Mouse (Mus musculus) heart, postnatal 0 days (tissue): ENCODE measurements around the gene Sept9. TPM values are rescaled to one million over a fixed set of nuclear protein-coding genes. Genes with fewer than 3 reads are reported as not detected.

Experiments used
- ATAC-seq: fragments of 200-750 bp; cut with Nextera tagmentation; 2 replicates; pipeline ENCODE4 v1.8.0; 2017; ENCODE audit warnings: low read depth, moderate number of reproducible peaks, moderate library complexity; ENCODE audit not compliant: insufficient read depth
- DNase-seq: peaks from one replicate; pipeline ENCODE4 v3.0.0-alpha.2; 2016; ENCODE audit warnings: low spot score
- H3K27ac ChIP-seq: fragments of 300-500 bp; sonication (generic); 2 replicates; pipeline ENCODE4 v1.5.1; 2014; ENCODE audit warnings: low read depth, mild to moderate bottlenecking
- H3K27me3 ChIP-seq: fragments of 300-500 bp; sonication (generic); 2 replicates; pipeline ENCODE4 v1.6.1; 2014; ENCODE audit warnings: low read length, mixed read lengths; ENCODE audit not compliant: control insufficient read depth, insufficient read depth
- H3K36me3 ChIP-seq: fragments of 300-500 bp; sonication (generic); replicated peaks from 2 replicates; pipeline ENCODE4 v1.6.1; 2014; ENCODE audit warnings: low read length, mixed read lengths; ENCODE audit not compliant: control insufficient read depth, insufficient read depth
- H3K4me1 ChIP-seq: fragments of 300-500 bp; sonication (generic); 2 replicates; pipeline ENCODE4 v1.6.1; 2014; ENCODE audit warnings: antibody characterized with exemption; ENCODE audit not compliant: control insufficient read depth, insufficient read depth
- H3K4me2 ChIP-seq: fragments of 300-500 bp; sonication (generic); 2 replicates; pipeline ENCODE4 v1.6.1; 2014; ENCODE audit warnings: low read depth, mild to moderate bottlenecking, low read length, moderate library complexity
- H3K4me3 ChIP-seq: fragments of 300-500 bp; sonication (generic); 2 replicates; pipeline ENCODE4 v1.5.1; 2014; ENCODE audit warnings: low read depth, low read length
- H3K9ac ChIP-seq: fragments of 300-500 bp; sonication (generic); replicated peaks from 2 replicates; pipeline ENCODE4 v1.6.1; 2014; ENCODE audit warnings: low read depth, low read length, mixed read lengths
- H3K9me3 ChIP-seq: fragments of 300-500 bp; sonication (generic); replicated peaks from 2 replicates; pipeline ENCODE4 v1.6.1; 2016; ENCODE audit warnings: low read length; ENCODE audit not compliant: control insufficient read depth
- CTCF ChIP-seq: IDR thresholded peaks from 2 replicates; pipeline ENCODE4 v1.5.1; 2016; ENCODE audit warnings: antibody characterized with exemption, control low read depth, low read depth
- EP300 ChIP-seq: IDR thresholded peaks from 2 replicates; pipeline ENCODE4 v1.6.1; 2016; ENCODE audit warnings: antibody characterized with exemption, low read depth
- WGBS: fragments of 180-500 bp; shearing (Covaris S2); extraction: QIAGEN DNeasy Blood & Tissue Kit; methylation state at CpG from one replicate; pipeline ENCODE4 v1.1.7; 2014; 5-methylcytosine and 5-hydroxymethylcytosine counted together
- polyA plus RNA-seq: library from polyadenylated mRNA; unstranded; fragments of >200 nt; fragmentation: Nextera tagmentation; extraction: Ambion mirVana; gene quantifications from 2 replicates; pipeline ENCODE4 v1.2.1, GENCODE M21; 2015
- total RNA-seq: library from RNA; depleted of rRNA; stranded (reverse); fragments of >200 nt; gene quantifications from 2 replicates; pipeline ENCODE4 v1.2.3, GENCODE M21; 2014; ENCODE audit warnings: low replicate concordance

Sept9 gene
- total and polyA plus RNA-seq, 2 experiments from 2014 or later, result 31.6 to 64.2 TPM

DNA sequence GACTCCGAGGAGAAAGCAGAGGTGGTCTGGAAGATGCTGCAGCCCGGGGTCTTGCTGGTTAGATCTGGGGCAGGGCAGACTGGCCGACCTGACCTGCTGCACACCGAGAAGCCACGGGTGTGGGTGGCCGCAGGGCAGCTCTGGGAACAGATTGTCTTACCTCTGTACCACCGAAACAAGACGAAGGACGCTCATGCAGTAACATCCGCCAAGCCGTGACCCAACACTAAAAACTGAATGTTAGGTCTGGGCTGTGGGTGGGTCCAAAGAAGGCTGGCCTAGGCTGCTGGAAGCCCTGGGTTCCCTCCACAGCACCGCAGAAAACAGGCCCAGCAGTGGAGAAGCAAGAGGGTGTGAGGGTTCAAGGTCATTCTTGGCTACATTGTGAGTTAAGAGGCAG is 38.7 kb upstream of the Sept9 start:
- WGBS, result 93% methylated on average over 12 of the region's 12 CpGs
- DNase-seq (no peak), ATAC-seq (no peak)
- 0 out of 2 replicates have a peak, but pooled peaks cover 5% of the 10 kb centered on the region for H3K9me3 ChIP-seq
- H3K27me3 ChIP-seq, result no peaks in the 10 kb centered on the region
- H3K27ac ChIP-seq, result no peak overlapping the region
- H3K4me3 ChIP-seq, result no peak overlapping the region
- H3K4me1 ChIP-seq, result no peaks in the 10 kb centered on the region
- no peak overlapping the region for H3K4me2 ChIP-seq
- no peak overlapping the region for H3K9ac ChIP-seq
- TF ChIP-seq CTCF (no peak), EP300 (no peak)
- peaks cover 30% of the 10 kb centered on the region for H3K36me3 ChIP-seq

DNA sequence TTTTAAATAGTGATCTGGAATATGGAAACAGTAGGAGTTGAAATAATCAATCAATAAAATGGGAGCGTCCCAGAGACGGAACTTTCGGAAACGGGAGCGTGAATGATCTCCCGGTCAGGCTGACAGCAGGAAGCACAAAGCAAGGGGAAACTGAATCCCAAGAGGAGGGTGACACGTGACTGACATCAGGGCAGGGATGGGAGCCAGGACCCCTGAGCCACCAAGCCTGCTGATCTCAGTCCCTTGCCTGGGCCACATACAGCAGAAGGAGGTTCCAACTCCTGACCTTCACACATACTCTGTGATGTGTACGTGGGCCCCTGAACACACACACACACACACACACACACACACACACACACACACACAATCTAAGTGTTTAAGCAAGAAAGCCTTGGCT is 37.9 kb upstream of the Sept9 start:
- Histone ChIP-seq H3K27ac (no peak overlapping the region), H3K4me3 (no peak overlapping the region), H3K36me3 (peaks cover 24% of the 10 kb centered on the region), H3K27me3 (no peaks in the 10 kb centered on the region), H3K9me3 (0 out of 2 replicates have a peak, but pooled peaks cover 5% of the 10 kb centered on the region), H3K4me1 (no peaks in the 10 kb centered on the region), H3K4me2 (no peak overlapping the region), H3K9ac (no peak overlapping the region)
- WGBS, result 54% methylated on average over 8 of the region's 8 CpGs
- no peak for DNase-seq
- TF ChIP-seq EP300 (no peak), CTCF (no peak)
- ATAC-seq, result no peak

DNA sequence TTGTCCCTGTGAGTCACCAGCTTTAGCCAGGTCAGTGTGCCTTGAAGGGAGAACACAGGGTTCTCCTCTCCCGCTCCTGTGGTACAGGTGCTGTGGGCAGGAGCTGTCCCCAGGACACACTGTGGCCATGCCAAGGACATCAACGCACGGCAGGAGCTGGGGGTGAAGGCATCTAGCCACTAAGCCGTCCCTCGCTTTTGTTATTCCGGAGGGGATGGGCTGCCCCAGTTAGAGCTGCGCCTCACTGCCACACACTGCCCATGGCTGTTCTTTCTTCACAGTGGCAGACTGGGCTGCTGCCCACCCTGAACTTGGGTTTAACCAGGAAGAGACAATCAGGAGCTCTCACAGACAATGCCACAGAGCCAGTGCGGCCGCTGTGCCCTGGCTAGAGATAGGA is 36.4 kb upstream of the Sept9 start:
- no peak for ATAC-seq
- H3K36me3 ChIP-seq, result peaks cover 9% of the 10 kb centered on the region
- no peak overlapping the region for H3K27ac ChIP-seq
- H3K4me3 ChIP-seq, result no peak overlapping the region
- TF ChIP-seq EP300, result no peak
- TF ChIP-seq CTCF, result no peak
- H3K9me3 ChIP-seq, result 0 out of 2 replicates have a peak, but pooled peaks cover 5% of the 10 kb centered on the region
- no peak overlapping the region for H3K9ac ChIP-seq
- no peaks in the 10 kb centered on the region for H3K4me1 ChIP-seq
- no peak overlapping the region for H3K4me2 ChIP-seq
- H3K27me3 ChIP-seq, result no peaks in the 10 kb centered on the region
- 50% methylated on average over 9 of the region's 9 CpGs for WGBS
- DNase-seq, result no peak

GRCm38 (mm10) chr11:117163771-117164170 is 35.7 kb upstream of the Sept9 start:
- Histone ChIP-seq H3K27me3 (no peaks in the 10 kb centered on the region), H3K27ac (no peak overlapping the region), H3K36me3 (peaks cover 2% of the 10 kb centered on the region), H3K4me1 (no peaks in the 10 kb centered on the region), H3K4me2 (no peak overlapping the region), H3K9me3 (0 out of 2 replicates have a peak, but pooled peaks cover 5% of the 10 kb centered on the region), H3K4me3 (no peak overlapping the region), H3K9ac (no peak overlapping the region)
- DNase-seq, result no peak
- no peak for ATAC-seq
- no peak for TF ChIP-seq CTCF
- TF ChIP-seq EP300, result no peak
- WGBS, result 59% methylated on average over 6 of the region's 6 CpGs

DNA sequence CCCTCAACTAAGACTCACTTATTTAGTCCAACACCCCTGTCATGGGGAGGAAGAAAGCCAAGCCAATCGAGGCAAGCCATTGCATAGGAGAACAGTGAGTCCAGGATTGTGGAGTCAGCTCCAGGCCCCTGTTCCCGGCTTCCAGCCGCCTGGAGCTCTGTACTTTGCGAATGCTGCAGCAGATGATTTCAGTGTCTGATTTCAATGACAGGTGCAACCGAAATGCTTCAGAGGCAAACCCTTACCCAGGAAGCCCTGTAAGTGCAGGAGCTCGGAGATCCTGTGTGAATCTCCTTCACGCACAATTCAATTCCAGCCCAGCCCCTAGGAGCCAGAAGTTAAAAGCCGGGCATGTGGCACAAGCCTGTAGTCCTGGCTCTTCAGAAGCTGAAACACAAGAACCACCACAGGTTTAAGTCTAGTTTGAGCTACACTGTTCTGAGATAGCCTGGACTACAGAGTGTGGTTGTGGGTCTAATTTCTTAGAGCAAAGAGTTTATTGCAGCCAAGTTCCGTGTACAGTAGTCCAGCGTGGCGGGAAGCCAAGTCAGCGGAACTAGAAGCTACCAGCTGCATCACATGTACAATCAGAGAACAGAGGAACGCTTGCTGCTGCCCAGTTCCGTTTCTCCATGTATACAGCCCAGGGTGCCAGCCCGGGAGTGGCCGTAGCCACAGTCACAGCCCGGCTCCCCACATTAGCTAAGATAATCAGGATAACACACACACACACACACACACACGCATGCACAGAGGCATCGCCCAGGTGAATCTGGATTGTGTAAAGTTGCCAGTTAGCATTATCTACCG is 31.0 kb upstream of the Sept9 start:
- no peak for ATAC-seq
- H3K27me3 ChIP-seq, result no peaks in the 10 kb centered on the region
- H3K9ac ChIP-seq, result no peak overlapping the region
- no peak overlapping the region for H3K4me2 ChIP-seq
- H3K4me3 ChIP-seq, result no peak overlapping the region
- DNase-seq, result no peak
- TF ChIP-seq CTCF (no peak), EP300 (no peak)
- 0 out of 2 replicates have a peak, but pooled peaks cover 5% of the 10 kb centered on the region for H3K9me3 ChIP-seq
- no peaks in the 10 kb centered on the region for H3K36me3 ChIP-seq
- no peak overlapping the region for H3K27ac ChIP-seq
- WGBS, result 74% methylated on average over 20 of the region's 20 CpGs
- H3K4me1 ChIP-seq, result no peaks in the 10 kb centered on the region
